Mouse (Mus musculus) heart, embryonic 12.5 days (tissue): ENCODE data around the gene Arg2. TPM values are rescaled to one million over a fixed set of nuclear protein-coding genes. Genes with fewer than 3 reads are reported as not detected.

Source experiments
- ATAC-seq: fragments of 200-750 bp; cut with Nextera tagmentation; 2 replicates; pipeline ENCODE4 v1.8.0; 2017; ENCODE audit warnings: moderate TSS enrichment, moderate library complexity; ENCODE audit not compliant: insufficient number of reproducible peaks, low FRiP score
- H3K27ac ChIP-seq: fragments of 300-500 bp; sonication (generic); 2 replicates; pipeline ENCODE4 v1.5.1; 2016; ENCODE audit warnings: mild to moderate bottlenecking, moderate library complexity; ENCODE audit not compliant: poor library complexity, severe bottlenecking
- H3K27me3 ChIP-seq: fragments of 300-500 bp; sonication (generic); replicated peaks from 2 replicates; pipeline ENCODE4 v1.6.1; 2016; ENCODE audit warnings: mild to moderate bottlenecking, moderate library complexity
- H3K36me3 ChIP-seq: fragments of 300-500 bp; sonication (generic); 2 replicates; pipeline ENCODE4 v1.6.1; 2016; ENCODE audit warnings: mild to moderate bottlenecking, moderate library complexity
- H3K4me1 ChIP-seq: fragments of 300-500 bp; sonication (generic); replicated peaks from 2 replicates; pipeline ENCODE4 v1.6.1; 2016; ENCODE audit warnings: mild to moderate bottlenecking
- H3K4me2 ChIP-seq: fragments of 300-500 bp; sonication (generic); 2 replicates; pipeline ENCODE4 v1.6.1; 2016; ENCODE audit warnings: mild to moderate bottlenecking, moderate library complexity
- H3K4me3 ChIP-seq: fragments of 300-500 bp; sonication (generic); 2 replicates; pipeline ENCODE4 v1.5.1; 2016; ENCODE audit warnings: mild to moderate bottlenecking
- H3K9ac ChIP-seq: fragments of 300-500 bp; sonication (generic); 2 replicates; pipeline ENCODE4 v1.6.1; 2016; ENCODE audit warnings: mild to moderate bottlenecking, moderate library complexity
- H3K9me3 ChIP-seq: fragments of 300-500 bp; sonication (generic); replicated peaks from 2 replicates; pipeline ENCODE4 v1.6.1; 2016; ENCODE audit warnings: mild to moderate bottlenecking, moderate library complexity
- WGBS: fragments of 180-500 bp; shearing (Covaris S2); methylation state at CpG from one replicate; pipeline ENCODE4 v1.1.7; 2016; 5-methylcytosine and 5-hydroxymethylcytosine counted together
- polyA plus RNA-seq: library from polyadenylated mRNA; unstranded; fragments of >200 nt; fragmentation: Nextera tagmentation; extraction: Ambion mirVana; gene quantifications from 2 replicates; pipeline ENCODE4 v1.2.1, GENCODE M21; 2016

Gene Arg2
- 0.15 and 0.44 TPM in 2 replicates for polyA plus RNA-seq

- peaks cover 45% of the 10 kb centered on the region for H3K27me3 ChIP-seq
- no peaks in the 10 kb centered on the region for H3K36me3 ChIP-seq
- no peak within 1 kb of the TSS for H3K27ac ChIP-seq
- peak within 1 kb of the TSS; percentile 52 for H3K4me3 ChIP-seq
- ATAC-seq = peak; percentile 72; the same call in 1 of the 2 replicates
- peak within 1 kb of the TSS; percentile 56 for H3K9ac ChIP-seq
- H3K9me3 ChIP-seq = 0 out of 2 replicates have a peak, but pooled peaks cover 6% of the 10 kb centered on the region
- under 1% methylated on average over 47 of the region's 47 CpGs for WGBS
- peak within 1 kb of the TSS; percentile 96 for H3K4me2 ChIP-seq
- peaks cover 14% of the 10 kb centered on the region for H3K4me1 ChIP-seq
Measured at GRCm38 (mm10) chr12:79130299-79131177, at the start of gene Arg2. Gene Arg2, plus strand, starts transcription at chr12:79130777.

DNA sequence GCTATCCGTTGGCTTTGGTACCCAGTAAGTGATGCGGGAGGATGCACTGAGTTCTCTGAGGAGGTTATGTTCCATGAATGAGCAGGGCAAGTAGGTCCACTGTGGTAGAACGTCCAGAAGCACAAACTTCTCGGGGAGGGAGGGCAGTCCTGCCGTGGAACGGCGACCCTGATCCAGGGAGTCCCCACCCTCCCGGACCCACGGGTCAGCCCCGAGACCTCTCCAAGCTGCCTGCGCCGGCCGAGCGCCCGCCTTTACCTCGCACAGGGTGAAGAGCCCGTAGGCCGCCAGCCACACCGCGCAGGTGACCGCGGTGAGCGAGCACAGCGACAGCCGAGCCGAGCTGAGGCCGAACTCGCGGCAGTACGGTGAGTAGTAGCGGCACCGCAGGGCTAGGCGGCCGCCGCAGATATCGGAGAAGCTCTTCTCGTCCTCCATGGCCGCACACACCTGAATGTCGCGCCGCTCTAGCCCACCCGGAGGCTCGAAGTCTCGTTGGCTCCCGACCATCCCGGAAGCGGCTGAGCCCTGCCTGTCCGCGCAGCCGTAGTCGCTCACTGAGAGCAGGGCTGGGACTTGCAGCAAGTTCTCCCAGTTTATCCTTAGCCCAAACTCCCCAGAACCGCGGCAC, 41.3 kb upstream of the Arg2 start, which contains the start of gene Pigh:
Gene Pigh, minus strand, starts transcription at position 470 of the 631 bp plus-strand sequence.
- Histone ChIP-seq H3K9me3 (no peaks in the 10 kb centered on the region), H3K4me2 (peak within 1 kb of the TSS; percentile 67), H3K27ac (no peak within 1 kb of the TSS), H3K36me3 (peaks cover 16% of the 10 kb centered on the region), H3K9ac (peak within 1 kb of the TSS; percentile 93), H3K4me3 (peak within 1 kb of the TSS; percentile 82), H3K27me3 (no peaks in the 10 kb centered on the region), H3K4me1 (no peaks in the 10 kb centered on the region)
- peak; percentile 93 for ATAC-seq
- WGBS = under 1% methylated on average over 50 of the region's 53 CpGs

GRCm38 (mm10) chr12:79092569-79092968, 38.0 kb upstream of the Arg2 start:
- no peak overlapping the region for H3K4me3 ChIP-seq
- H3K4me2 ChIP-seq = no peak overlapping the region
- H3K27me3 ChIP-seq = no peaks in the 10 kb centered on the region
- no peak for ATAC-seq
- H3K36me3 ChIP-seq = no peaks in the 10 kb centered on the region
- 37% methylated on average over 4 of the region's 4 CpGs for WGBS
- no peak overlapping the region for H3K9ac ChIP-seq
- no peaks in the 10 kb centered on the region for H3K4me1 ChIP-seq
- no peaks in the 10 kb centered on the region for H3K9me3 ChIP-seq
- no peak overlapping the region for H3K27ac ChIP-seq

DNA sequence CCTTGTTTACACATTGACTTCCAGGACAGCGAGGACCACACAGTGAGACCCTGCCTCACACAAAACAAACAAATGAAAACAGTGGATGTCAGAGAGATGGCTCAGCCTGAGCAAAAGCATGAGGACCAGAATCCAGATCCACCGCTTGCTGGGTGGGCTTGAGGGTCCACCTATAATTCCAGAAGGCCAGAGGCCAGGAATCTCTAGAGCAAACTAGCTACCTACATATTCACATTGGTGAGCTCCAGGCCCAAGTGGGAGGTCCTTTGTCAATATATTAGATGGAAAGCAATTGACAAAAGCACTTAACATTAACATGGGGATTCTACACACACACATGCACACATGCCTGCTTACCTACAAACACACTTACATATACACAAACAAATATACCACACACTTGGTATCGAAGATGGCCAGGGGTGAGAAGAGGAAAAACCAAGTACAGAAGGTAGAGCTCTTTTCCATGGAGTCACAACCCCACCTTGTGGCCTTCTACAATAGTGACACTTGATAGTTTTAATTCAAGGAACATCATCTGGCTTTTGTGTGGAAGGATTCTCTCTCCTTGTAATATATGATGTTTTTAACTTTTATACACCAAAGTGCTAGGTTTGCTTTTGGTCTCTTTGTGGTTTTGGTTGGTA, 33.3 kb upstream of the Arg2 start:
- ATAC-seq = no peak
- Histone ChIP-seq H3K27ac (no peak overlapping the region), H3K27me3 (no peaks in the 10 kb centered on the region), H3K9ac (no peak overlapping the region), H3K4me3 (no peak overlapping the region), H3K9me3 (no peaks in the 10 kb centered on the region), H3K4me2 (no peak overlapping the region), H3K4me1 (peaks cover 9% of the 10 kb centered on the region; the same call in 1 of the 2 replicates), H3K36me3 (no peaks in the 10 kb centered on the region)
- 44% methylated on average over 3 of the region's 3 CpGs for WGBS

GRCm38 (mm10) chr12:79103773-79104172, 26.8 kb upstream of the Arg2 start:
- Histone ChIP-seq H3K4me3 (no peak overlapping the region), H3K27ac (no peak overlapping the region), H3K9ac (no peak overlapping the region), H3K4me1 (peaks cover 9% of the 10 kb centered on the region; the same call in 1 of the 2 replicates), H3K4me2 (no peak overlapping the region), H3K36me3 (no peaks in the 10 kb centered on the region), H3K27me3 (no peaks in the 10 kb centered on the region), H3K9me3 (0 out of 2 replicates have a peak, but pooled peaks cover 6% of the 10 kb centered on the region)
- no peak for ATAC-seq
- WGBS = 72% methylated on average over 3 of the region's 3 CpGs

DNA sequence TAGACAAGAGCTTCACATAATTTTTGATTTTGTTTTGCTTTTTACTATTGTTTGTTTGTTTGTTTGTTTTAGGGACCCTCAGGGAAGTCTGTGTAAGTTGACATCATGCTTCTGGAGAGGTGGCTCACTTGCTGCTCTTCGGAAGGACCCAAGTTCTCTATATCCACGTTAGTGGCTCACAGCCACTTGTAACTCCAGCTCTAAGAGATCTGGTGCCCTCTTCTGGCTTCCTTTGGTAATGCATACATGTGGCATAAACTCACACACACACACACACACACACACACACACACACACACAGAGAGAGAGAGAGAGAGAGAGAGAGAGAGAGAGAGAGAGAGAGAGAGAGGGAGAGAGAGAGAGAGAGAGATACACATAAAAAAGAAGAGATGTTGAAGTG, 26.0 kb upstream of the Arg2 start:
- Histone ChIP-seq H3K27ac (no peak overlapping the region), H3K36me3 (no peaks in the 10 kb centered on the region)
- ATAC-seq = no peak

DNA sequence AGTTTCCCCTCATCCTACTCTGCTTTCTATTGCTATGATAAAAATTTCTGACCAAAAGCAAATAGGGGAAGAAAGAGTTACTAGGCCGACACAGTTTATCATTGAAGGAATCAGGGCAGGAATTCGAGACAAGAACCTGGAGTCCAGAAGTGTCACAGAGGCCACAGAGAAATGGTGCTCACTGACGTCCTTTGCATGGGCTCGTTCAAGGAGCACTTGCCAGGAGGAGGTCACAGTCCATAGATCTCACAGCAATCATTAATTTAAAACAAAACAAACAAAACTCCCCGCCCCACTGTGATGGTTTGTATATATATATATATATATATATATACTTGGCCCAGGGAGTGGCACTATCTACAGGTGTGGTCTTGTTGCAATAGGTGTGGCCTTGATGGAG, 25.3 kb upstream of the Arg2 start:
- no peak overlapping the region for H3K27ac ChIP-seq
- 86% methylated on average over 5 of the region's 5 CpGs for WGBS
- peaks cover 9% of the 10 kb centered on the region; the same call in 1 of the 2 replicates for H3K4me1 ChIP-seq
- H3K36me3 ChIP-seq = no peaks in the 10 kb centered on the region
- no peaks in the 10 kb centered on the region for H3K27me3 ChIP-seq
- no peak for ATAC-seq
- no peak overlapping the region for H3K4me2 ChIP-seq
- H3K4me3 ChIP-seq = no peak overlapping the region
- H3K9me3 ChIP-seq = 0 out of 2 replicates have a peak, but pooled peaks cover 6% of the 10 kb centered on the region
- H3K9ac ChIP-seq = no peak overlapping the region

More for the DNA sequence above, 26.0 kb upstream of the Arg2 start:
- 63% methylated on average over 2 of the region's 2 CpGs for WGBS
- Histone ChIP-seq H3K27me3 (no peaks in the 10 kb centered on the region), H3K4me2 (no peak overlapping the region), H3K9me3 (0 out of 2 replicates have a peak, but pooled peaks cover 6% of the 10 kb centered on the region), H3K9ac (no peak overlapping the region), H3K4me1 (peaks cover 9% of the 10 kb centered on the region; the same call in 1 of the 2 replicates), H3K4me3 (no peak overlapping the region)

- Histone ChIP-seq H3K9me3 (no peaks in the 10 kb centered on the region), H3K27ac (no peak overlapping the region), H3K4me2 (no peak overlapping the region), H3K4me1 (no peaks in the 10 kb centered on the region), H3K36me3 (no peaks in the 10 kb centered on the region), H3K9ac (no peak overlapping the region), H3K4me3 (no peak overlapping the region), H3K27me3 (0 out of 2 replicates have a peak, but pooled peaks cover 3% of the 10 kb centered on the region)
- WGBS = 86% methylated on average over 4 of the region's 4 CpGs
- no peak for ATAC-seq
Measured at GRCm38 (mm10) chr12:79118991-79119390, 11.6 kb upstream of the Arg2 start.

GRCm38 (mm10) chr12:79122820-79123219, 7.8 kb upstream of the Arg2 start:
- Histone ChIP-seq H3K27me3 (no peaks in the 10 kb centered on the region), H3K27ac (no peak overlapping the region), H3K4me2 (no peak overlapping the region), H3K9ac (no peak overlapping the region), H3K9me3 (no peaks in the 10 kb centered on the region), H3K4me3 (no peak overlapping the region), H3K4me1 (no peaks in the 10 kb centered on the region), H3K36me3 (no peaks in the 10 kb centered on the region)
- no peak for ATAC-seq
- WGBS = 32% methylated on average over 3 of the region's 3 CpGs

DNA sequence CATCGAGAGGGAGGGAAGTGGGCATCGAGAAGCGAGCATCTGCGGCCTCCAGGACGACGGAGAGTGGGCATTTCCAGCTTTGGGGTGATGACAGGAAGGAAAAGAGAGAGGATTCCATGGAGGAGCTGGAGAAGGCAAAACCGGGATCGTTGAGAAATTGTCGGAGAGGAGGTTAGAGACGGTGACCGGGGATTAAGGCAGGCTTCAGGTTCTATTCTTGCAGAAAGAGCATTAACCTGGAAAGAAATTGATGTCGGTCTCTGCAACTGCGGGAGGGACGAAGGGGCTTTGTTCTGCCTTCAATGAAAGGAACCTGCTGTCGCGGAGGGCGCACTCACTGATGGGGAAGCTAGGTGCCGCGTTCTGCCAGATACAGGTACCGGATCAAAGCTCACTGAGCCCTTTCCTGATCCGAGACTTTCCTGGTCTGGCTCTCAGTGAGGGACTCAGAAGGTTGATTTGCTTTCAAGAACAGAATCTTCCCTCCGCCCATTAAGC, 650 bp downstream of the Arg2 start:
- H3K4me2 ChIP-seq = peak overlapping the region; percentile 96
- H3K9me3 ChIP-seq = 0 out of 2 replicates have a peak, but pooled peaks cover 6% of the 10 kb centered on the region
- H3K36me3 ChIP-seq = no peaks in the 10 kb centered on the region
- H3K9ac ChIP-seq = peak overlapping the region; percentile 56
- no peak for ATAC-seq
- H3K27me3 ChIP-seq = peaks cover 45% of the 10 kb centered on the region
- under 1% methylated on average over 22 of the region's 22 CpGs for WGBS
- H3K4me3 ChIP-seq = peak overlapping the region; percentile 52
- H3K4me1 ChIP-seq = peaks cover 14% of the 10 kb centered on the region
- H3K27ac ChIP-seq = no peak overlapping the region
